Mouse (Mus musculus) lung, adult 2 months (tissue): Measurements from ENCODE around the gene Aven.
"Not testable (repeated sequence)": the region's sequence is repeated elsewhere in the genome, so short reads cannot be mapped to it uniquely, and the experiment has no call there.

Experiments
- CTCF ChIP-seq: fragments of 200-500 bp; IDR thresholded peaks from 2 replicates; pipeline ENCODE4 v1.5.1; 2011; ENCODE audit warnings: mild to moderate bottlenecking, low read length, control low read depth; ENCODE audit not compliant: insufficient read depth
- POLR2A ChIP-seq: fragments of 200-500 bp; IDR thresholded peaks from 2 replicates; pipeline ENCODE4 v1.6.1; 2011; ENCODE audit warnings: low read depth, mild to moderate bottlenecking, control low read depth, low read length, borderline replicate concordance; ENCODE audit errors: extremely low read depth

DNA sequence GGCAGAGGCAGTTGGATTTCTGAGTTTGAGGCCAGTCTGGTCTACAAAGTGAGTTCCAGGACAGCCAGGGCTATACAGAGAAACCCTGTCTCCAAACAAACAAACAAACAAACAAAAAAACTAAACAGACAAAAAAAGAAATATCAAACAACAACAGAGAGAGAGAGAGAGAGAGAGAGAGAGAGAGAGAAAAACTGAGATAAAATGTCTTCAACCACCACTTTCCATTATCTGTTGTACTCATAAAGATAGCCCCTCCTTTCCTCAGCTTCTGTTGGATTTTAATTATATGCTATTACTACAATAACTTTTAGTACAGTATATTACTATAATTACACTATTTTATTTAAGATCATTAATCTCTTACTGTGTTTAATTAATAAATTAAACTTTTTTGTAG lies 40.3 kb upstream of the Aven start:
- TF ChIP-seq CTCF, POLR2A: not testable (repeated sequence)
